Mouse (Mus musculus) heart, adult 9 months (tissue): ENCODE measurements at regions not wholly inside any gene's neighbourhood (a gene's known extent, or its start where the extent isn't known, plus 50 kb on each side); places are given as distances from the start of the nearest gene placed in this dataset.

ENCODE experiments used
- DNase-seq, 2 experiments: peaks; one replicate each; pipeline ENCODE4 v3.0.0; 2022; ENCODE audit warnings: low spot score in 2 of 2

- no peak for DNase-seq
Observed at GRCm38 (mm10) chr9:69662394-69662793, 98.3 kb downstream of the Foxb1 start.

GRCm38 (mm10) chr9:69658276-69658675 lies 102.5 kb downstream of the Foxb1 start:
- no peak for DNase-seq

GRCm38 (mm10) chr9:69656053-69656452 lies 104.7 kb downstream of the Foxb1 start:
- peak in 1 of 2 experiments; percentile 1 for DNase-seq

- DNase-seq, result no peak
Observed at GRCm38 (mm10) chr9:69652106-69652505, 108.6 kb downstream of the Foxb1 start.

GRCm38 (mm10) chr9:69651608-69652007 lies 109.1 kb downstream of the Foxb1 start:
- no peak for DNase-seq

GRCm38 (mm10) chr9:69642591-69642990 lies 118.1 kb downstream of the Foxb1 start:
- DNase-seq, result no peak

GRCm38 (mm10) chr9:69623312-69623711 lies 137.4 kb downstream of the Foxb1 start:
- peak in 1 of 2 experiments; percentile 22 for DNase-seq

GRCm38 (mm10) chr9:69621006-69621405 lies 139.7 kb downstream of the Foxb1 start:
- no peak for DNase-seq

- no peak for DNase-seq
Observed at GRCm38 (mm10) chr9:69617328-69617727, 143.4 kb downstream of the Foxb1 start.

- DNase-seq, result no peak
Observed at GRCm38 (mm10) chr9:69597472-69597871, 144.1 kb downstream of the Anxa2 start.

GRCm38 (mm10) chr9:69592329-69593062 lies 139.1 kb downstream of the Anxa2 start:
- DNase-seq, result no peak

GRCm38 (mm10) chr9:69588846-69589245 lies 135.4 kb downstream of the Anxa2 start:
- DNase-seq, result no peak

- DNase-seq, result no peak
Observed at GRCm38 (mm10) chr9:69587096-69587495, 133.7 kb downstream of the Anxa2 start.

GRCm38 (mm10) chr9:69581236-69581635 lies 127.8 kb downstream of the Anxa2 start:
- no peak for DNase-seq

- DNase-seq, result no peak
Observed at GRCm38 (mm10) chr9:69577661-69578405, 124.4 kb downstream of the Anxa2 start.

GRCm38 (mm10) chr9:69575386-69575785 lies 122.0 kb downstream of the Anxa2 start:
- DNase-seq, result no peak

GRCm38 (mm10) chr9:69568631-69569230 lies 115.3 kb downstream of the Anxa2 start:
- no peak for DNase-seq

GRCm38 (mm10) chr9:69568222-69568621 lies 114.8 kb downstream of the Anxa2 start:
- DNase-seq, result no peak

GRCm38 (mm10) chr9:69566996-69567395 lies 113.6 kb downstream of the Anxa2 start:
- DNase-seq, result no peak

GRCm38 (mm10) chr9:69543241-69543640 lies 89.8 kb downstream of the Anxa2 start:
- no peak for DNase-seq
